Mouse (Mus musculus) heart, adult 2 months (tissue): ENCODE results near the gene Krt90.

ENCODE experiments used
- CTCF ChIP-seq: fragments of 200-600 bp; IDR thresholded peaks from 2 replicates; pipeline ENCODE4 v1.8.1; 2022; ENCODE audit warnings: antibody characterized with exemption, mild to moderate bottlenecking, moderate library complexity
- EP300 ChIP-seq: fragments of 200-500 bp; IDR thresholded peaks from 2 replicates; pipeline ENCODE4 v1.6.1; 2011; ENCODE audit warnings: low read depth, low read length, control low read depth; ENCODE audit not compliant: insufficient read depth
- POLR2A ChIP-seq: fragments of 200-500 bp; IDR thresholded peaks from 2 replicates; pipeline ENCODE4 v1.6.1; 2011; ENCODE audit warnings: mild to moderate bottlenecking, low read depth, low read length, control low read depth; ENCODE audit not compliant: insufficient read depth

GRCm38 (mm10) chr15:101522556-101523232 lies 40.1 kb downstream of the Krt90 start:
- TF ChIP-seq CTCF (no peak), EP300 (no peak), POLR2A (no peak)
